Mouse (Mus musculus) heart, embryonic 16.5 days (tissue): ENCODE results near the gene Setd2. TPM values are rescaled to one million over a fixed set of nuclear protein-coding genes. Genes with fewer than 3 reads are reported as not detected.
A peak's percentile ranks its signal among the peaks of the same experiment; 100 is the strongest.

Experiments
- ATAC-seq: fragments of 200-750 bp; cut with Nextera tagmentation; replicated peaks from 2 replicates; pipeline ENCODE4 v1.8.0; 2017; ENCODE audit warnings: moderate number of reproducible peaks; ENCODE audit not compliant: insufficient read depth, low FRiP score; ENCODE audit errors: extremely low read depth
- H3K27ac ChIP-seq: fragments of 300-500 bp; sonication (generic); 2 replicates; pipeline ENCODE4 v1.5.1; 2014; ENCODE audit warnings: mild to moderate bottlenecking, low read length, control low read depth, moderate library complexity
- H3K27me3 ChIP-seq: fragments of 300-500 bp; sonication (generic); 2 replicates; pipeline ENCODE4 v1.6.1; 2014; ENCODE audit warnings: low read length, mixed read lengths; ENCODE audit not compliant: control insufficient read depth, insufficient read depth
- H3K36me3 ChIP-seq: fragments of 300-500 bp; sonication (generic); 2 replicates; pipeline ENCODE4 v1.6.1; 2014; ENCODE audit not compliant: control insufficient read depth, insufficient read depth
- H3K4me1 ChIP-seq: fragments of 300-500 bp; sonication (generic); 2 replicates; pipeline ENCODE4 v1.6.1; 2014; ENCODE audit warnings: low read length, mixed read lengths; ENCODE audit not compliant: control insufficient read depth, insufficient read depth
- H3K4me2 ChIP-seq: fragments of 300-500 bp; sonication (generic); 2 replicates; pipeline ENCODE4 v1.6.1; 2014; ENCODE audit warnings: low read depth, mild to moderate bottlenecking, control low read depth, low read length
- H3K4me3 ChIP-seq: fragments of 300-500 bp; sonication (generic); 2 replicates; pipeline ENCODE4 v1.5.1; 2014; ENCODE audit warnings: mild to moderate bottlenecking, control low read depth, low read length
- H3K9ac ChIP-seq: fragments of 300-500 bp; sonication (generic); 2 replicates; pipeline ENCODE4 v1.6.1; 2014; ENCODE audit warnings: low read length, control low read depth
- H3K9me3 ChIP-seq: fragments of 300-500 bp; sonication (generic); replicated peaks from 2 replicates; pipeline ENCODE4 v1.6.1; 2016; ENCODE audit warnings: low read length; ENCODE audit not compliant: control insufficient read depth
- WGBS: fragments of 180-500 bp; shearing (Covaris S2); extraction: QIAGEN DNeasy Blood & Tissue Kit; methylation state at CpG from one replicate; pipeline ENCODE4 v1.1.7; 2014; 5-methylcytosine and 5-hydroxymethylcytosine counted together
- polyA plus RNA-seq: library from polyadenylated mRNA; unstranded; fragments of >200 nt; fragmentation: Nextera tagmentation; extraction: Ambion mirVana; gene quantifications from 2 replicates; pipeline ENCODE4 v1.2.1, GENCODE M21; 2015

Gene Setd2
- polyA plus RNA-seq, 1 experiment from 2014 or later: 21.8 TPM

GRCm38 (mm10) chr9:110656249-110657221 lies 124.1 kb downstream of the Setd2 start, which contains the start of gene Ccdc12:
Gene Ccdc12, plus strand, starts transcription at chr9:110656503.
- H3K27me3 ChIP-seq: no peaks in the 10 kb centered on the region
- H3K27ac ChIP-seq: peak within 1 kb of the TSS; percentile 93
- 0 out of 2 replicates have a peak, but pooled peaks cover 2% of the 10 kb centered on the region for H3K36me3 ChIP-seq
- ATAC-seq: peak; percentile 90
- H3K4me2 ChIP-seq: peak within 1 kb of the TSS; percentile 86
- H3K9me3 ChIP-seq: no peaks in the 10 kb centered on the region
- H3K4me1 ChIP-seq: peaks cover 44% of the 10 kb centered on the region
- WGBS: under 1% methylated on average over 52 of the region's 52 CpGs
- peak within 1 kb of the TSS; percentile 82 for H3K4me3 ChIP-seq
- H3K9ac ChIP-seq: peak within 1 kb of the TSS; percentile 92

- H3K4me3 ChIP-seq: peak overlapping the region; percentile 82
- no peaks in the 10 kb centered on the region for H3K9me3 ChIP-seq
- WGBS: 62% methylated on average over 13 of the region's 13 CpGs
- 0 out of 2 replicates have a peak, but pooled peaks cover 2% of the 10 kb centered on the region for H3K36me3 ChIP-seq
- H3K4me1 ChIP-seq: peaks cover 37% of the 10 kb centered on the region
- H3K9ac ChIP-seq: peak overlapping the region; percentile 92
- ATAC-seq: no peak
- H3K27me3 ChIP-seq: no peaks in the 10 kb centered on the region
- H3K27ac ChIP-seq: peak overlapping the region; percentile 93
- peak overlapping the region; percentile 69 for H3K4me2 ChIP-seq
These were observed 125.2 kb downstream of the Setd2 start for GRCm38 (mm10) chr9:110657474-110658078.

GRCm38 (mm10) chr9:110659521-110659920 lies 127.1 kb downstream of the Setd2 start:
- no peak overlapping the region for H3K9ac ChIP-seq
- 0 out of 2 replicates have a peak, but pooled peaks cover 2% of the 10 kb centered on the region for H3K36me3 ChIP-seq
- WGBS: 92% methylated on average over 12 of the region's 12 CpGs
- no peak overlapping the region for H3K4me3 ChIP-seq
- ATAC-seq: no peak
- no peaks in the 10 kb centered on the region for H3K9me3 ChIP-seq
- H3K27me3 ChIP-seq: no peaks in the 10 kb centered on the region
- H3K27ac ChIP-seq: no peak overlapping the region
- H3K4me2 ChIP-seq: no peak overlapping the region
- H3K4me1 ChIP-seq: peaks cover 28% of the 10 kb centered on the region

GRCm38 (mm10) chr9:110660208-110660607 lies 127.8 kb downstream of the Setd2 start:
- no peak overlapping the region for H3K27ac ChIP-seq
- H3K9ac ChIP-seq: no peak overlapping the region
- WGBS: 92% methylated on average over 2 of the region's 2 CpGs
- H3K9me3 ChIP-seq: no peaks in the 10 kb centered on the region
- H3K4me1 ChIP-seq: peaks cover 28% of the 10 kb centered on the region
- 0 out of 2 replicates have a peak, but pooled peaks cover 2% of the 10 kb centered on the region for H3K36me3 ChIP-seq
- no peak for ATAC-seq
- H3K4me2 ChIP-seq: no peak overlapping the region
- no peak overlapping the region for H3K4me3 ChIP-seq
- no peaks in the 10 kb centered on the region for H3K27me3 ChIP-seq

- no peak overlapping the region for H3K27ac ChIP-seq
- H3K4me2 ChIP-seq: no peak overlapping the region
- H3K9ac ChIP-seq: no peak overlapping the region
- no peak for ATAC-seq
- H3K36me3 ChIP-seq: 0 out of 2 replicates have a peak, but pooled peaks cover 2% of the 10 kb centered on the region
- no peaks in the 10 kb centered on the region for H3K27me3 ChIP-seq
- 55% methylated on average over 7 of the region's 7 CpGs for WGBS
- no peaks in the 10 kb centered on the region for H3K9me3 ChIP-seq
- peaks cover 27% of the 10 kb centered on the region for H3K4me1 ChIP-seq
- no peak overlapping the region for H3K4me3 ChIP-seq
These were observed 128.6 kb downstream of the Setd2 start for GRCm38 (mm10) chr9:110660856-110661612.

- Histone ChIP-seq H3K9me3 (no peaks in the 10 kb centered on the region), H3K27ac (no peak overlapping the region), H3K4me2 (no peak overlapping the region), H3K4me1 (peaks cover 39% of the 10 kb centered on the region), H3K9ac (no peak overlapping the region), H3K4me3 (no peak overlapping the region), H3K36me3 (0 out of 2 replicates have a peak, but pooled peaks cover 2% of the 10 kb centered on the region), H3K27me3 (no peaks in the 10 kb centered on the region)
- WGBS: 66% methylated on average over 1 of the region's 1 CpGs
- no peak for ATAC-seq
These were observed 130.4 kb downstream of the Setd2 start for GRCm38 (mm10) chr9:110662844-110663243.

- H3K4me2 ChIP-seq: peak overlapping the region; percentile 45
- H3K4me3 ChIP-seq: no peak overlapping the region
- H3K9ac ChIP-seq: peak overlapping the region; percentile 54
- H3K4me1 ChIP-seq: peaks cover 68% of the 10 kb centered on the region
- peak; percentile 61 for ATAC-seq
- H3K27ac ChIP-seq: peak overlapping the region; percentile 82
- 17% methylated on average over 4 of the region's 4 CpGs for WGBS
- H3K36me3 ChIP-seq: no peaks in the 10 kb centered on the region
- H3K27me3 ChIP-seq: no peaks in the 10 kb centered on the region
- H3K9me3 ChIP-seq: no peaks in the 10 kb centered on the region
These were observed 133.5 kb downstream of the Setd2 start for GRCm38 (mm10) chr9:110665912-110666311.

GRCm38 (mm10) chr9:110666374-110666773 lies 134.0 kb downstream of the Setd2 start:
- no peaks in the 10 kb centered on the region for H3K36me3 ChIP-seq

More at GRCm38 (mm10) chr9:110666374-110666773, 134.0 kb downstream of the Setd2 start:
- peak overlapping the region; percentile 82 for H3K27ac ChIP-seq
- H3K4me2 ChIP-seq: peak overlapping the region; percentile 45
- peak overlapping the region; percentile 54 for H3K9ac ChIP-seq
- no peaks in the 10 kb centered on the region for H3K27me3 ChIP-seq
- H3K4me3 ChIP-seq: no peak overlapping the region
- H3K9me3 ChIP-seq: no peaks in the 10 kb centered on the region
- peaks cover 68% of the 10 kb centered on the region for H3K4me1 ChIP-seq
- no peak for ATAC-seq
- 27% methylated on average over 8 of the region's 8 CpGs for WGBS
